ENCODE assay signal across 17 mouse cellular contexts in genomic region chr5:89123270-89123903, GRCm38 (mm10).
DNase-seq lines count a peak whose midpoint lies in the region; TF ChIP-seq lines count a peak whose summit lies in the region.
"Had no signal": no experiment of that assay in that cellular context is flagged by ENCODE, and none has a peak within 500 bp of the region (broad histone marks: within the 10 kb centered on the region; RNA-seq: fewer than 3 reads in every experiment).

No protein-coding gene starts in this region.

- peak overlapping the region; percentile 32 for H3K27ac ChIP-seq in gastrocnemius, adult 2 months
- H3K27ac ChIP-seq: forebrain, embryonic 13.5 days; heart, adult 2 months; hindbrain, embryonic 13.5 days; intestine, embryonic 15.5 days; neural tube, embryonic 15.5 days had no signal

- DNase-seq in gastrocnemius, adult 2 months, result peak; percentile 48
- no peak for DNase-seq in gastrocnemius, adult 18-20 months (ENCODE audit: low spot score)
- DNase-seq in adrenal gland, postnatal 14 days, result peak; percentile 40
- peak; percentile 75 for DNase-seq in kidney, adult 18-20 months
- DNase-seq in kidney, postnatal 14 days, result peak; percentile 80
- DNase-seq in urinary bladder, postnatal 14 days (ENCODE audit: low spot score), result no peak
- DNase-seq in frontal cortex, postnatal 36 days (ENCODE audit: low spot score in 2 of 2), result no peak
- DNase-seq: cerebellum, adult 11-12 months; embryo, embryonic 11 days; heart, adult 2 months; lung, adult 2 months; right cerebral cortex, postnatal 14 days; thymus, postnatal 36 days had no signal

- no peak for TF ChIP-seq CTCF in gastrocnemius, adult 2 months (IDR thresholded peaks at IDR 0.05)

- no peak overlapping the region for H3K4me3 ChIP-seq in gastrocnemius, adult 2 months
- H3K4me3 ChIP-seq: forebrain, embryonic 13.5 days; heart, adult 2 months; hindbrain, embryonic 13.5 days; intestine, embryonic 15.5 days; neural tube, embryonic 15.5 days had no signal

- intact Hi-C loops in gastrocnemius, adult 2 months (cut with DNase I), result no loop called here

Comparison
In these comparisons a context has a peak if more than half of its experiments do, and no peak if none do; other contexts are left out.
1. DNase-seq: peak in gastrocnemius, adult 2 months (single experiment), adrenal gland, postnatal 14 days (single experiment), kidney, adult 18-20 months (single experiment) and kidney, postnatal 14 days (single experiment); none in gastrocnemius, adult 18-20 months (single experiment), urinary bladder, postnatal 14 days (single experiment) and frontal cortex, postnatal 36 days (0 of 2).